Mouse (Mus musculus): ENCODE results near the gene Capg.

- TF ChIP-seq POLR2A (IDR thresholded peaks at IDR 0.05; ENCODE audit: low read depth, low read length), result no peak
- no peak for TF ChIP-seq CTCF (IDR thresholded peaks at IDR 0.05; ENCODE audit: borderline replicate concordance, insufficient read depth, low read length)
Observed at GRCm38 (mm10) chr6:72598791-72599557, 54.8 kb downstream of the Capg start.
